Mouse (Mus musculus) common myeloid progenitor, adult 5-6 weeks (primary cell): ENCODE measurements around the gene Srgap2. TPM values are rescaled to one million over a fixed set of nuclear protein-coding genes. Genes with fewer than 3 reads are reported as not detected.

Experiments used
- total RNA-seq: library from RNA; stranded (forward); fragments of 200-1000, 187-1606 nt; gene quantifications from 2 replicates; pipeline ENCODE4 v1.2.3, GENCODE M21; 2017

Gene Srgap2
- total RNA-seq, 1 experiment from 2014 or later = 14.6 TPM

Other genes with a start within 250 kb of the Srgap2 start
- 7.2 and 7.3 TPM in 2 replicates for gene Ikbke, start 247.7 kb downstream of the Srgap2 start, total RNA-seq
- 3.3 and 5.8 TPM in 2 replicates for gene Fam72a, start 551 bp upstream of the Srgap2 start, total RNA-seq
- not detected in 2 replicates for gene Avpr1b, start 71.9 kb upstream of the Srgap2 start, total RNA-seq
- gene Ctse, start 111.0 kb upstream of the Srgap2 start, total RNA-seq = 56.9 and 66.7 TPM in 2 replicates
- gene Rab7b, start 161.3 kb upstream of the Srgap2 start, total RNA-seq = 10.5 and 11.4 TPM in 2 replicates
- not detected in 2 replicates for gene Slc26a9, start 216.7 kb upstream of the Srgap2 start, total RNA-seq